Mouse (Mus musculus) CH12.LX (cell line): ENCODE measurements around the gene Aldh3a1. TPM values are rescaled to one million over a fixed set of nuclear protein-coding genes. Genes with fewer than 3 reads are reported as not detected.
A peak's percentile ranks its signal among the peaks of the same experiment; 100 is the strongest.

ENCODE experiments used
- DNase-seq: peaks from one replicate; pipeline ENCODE4 v3.0.0-alpha.2; 2013; ENCODE audit errors: extremely low read depth
- H3K27ac ChIP-seq: 2 replicates; pipeline ENCODE4 v1.5.1; 2012; ENCODE audit warnings: low read depth, mild to moderate bottlenecking, control low read depth, moderate library complexity; ENCODE audit not compliant: insufficient read depth
- H3K27me3 ChIP-seq: replicated peaks from 2 replicates; pipeline ENCODE3; 2012; ENCODE audit warnings: inconsistent platforms
- H3K36me3 ChIP-seq, 2 experiments: replicated peaks in 1 of 2; 2 replicates each; pipeline versions ENCODE3 to v1.6.1; 2012; ENCODE audit warnings: inconsistent platforms in 1 of 2, low read length in 1 of 2, mild to moderate bottlenecking in 1 of 2, mixed read lengths in 1 of 2, moderate library complexity in 1 of 2; ENCODE audit not compliant: control insufficient read depth in 1 of 2, insufficient read depth in 1 of 2
- H3K4me1 ChIP-seq, 2 experiments: 2 replicates each; pipeline ENCODE4 v1.6.1; 2012; ENCODE audit warnings: inconsistent platforms in 1 of 2, moderate library complexity in 1 of 2; ENCODE audit not compliant: insufficient read depth in 2 of 2, control insufficient read depth in 1 of 2
- H3K4me2 ChIP-seq: 2 replicates; pipeline ENCODE4 v1.6.1; 2012; ENCODE audit warnings: low read depth, mild to moderate bottlenecking, control low read depth; ENCODE audit not compliant: poor library complexity, insufficient read depth, severe bottlenecking
- H3K4me3 ChIP-seq, 3 experiments: fragments of 150-350 bp in 1 of 3; sonication (generic) in 1 of 3; replicated peaks in 1 of 3; 2 replicates each; pipeline versions ENCODE3 to v1.5.1; 2011 to 2012; ENCODE audit warnings: low read depth in 2 of 3, low read length in 2 of 3, mild to moderate bottlenecking in 2 of 3, moderate library complexity in 2 of 3, control low read depth in 1 of 3, improper control_type of control experiment in 1 of 3, inconsistent platforms in 1 of 3, mixed read lengths in 1 of 3; ENCODE audit not compliant: poor library complexity in 1 of 3
- H3K79me2 ChIP-seq: replicated peaks from 2 replicates; pipeline ENCODE4 v1.6.1; 2012; ENCODE audit warnings: mild to moderate bottlenecking, moderate library complexity; ENCODE audit not compliant: control insufficient read depth, poor library complexity, insufficient read depth, severe bottlenecking; ENCODE audit errors: extremely low read depth
- H3K9ac ChIP-seq: 2 replicates; pipeline ENCODE4 v1.6.1; 2012; ENCODE audit warnings: low read depth, mild to moderate bottlenecking, control low read depth, moderate library complexity; ENCODE audit not compliant: insufficient read depth
- H3K9me3 ChIP-seq: replicated peaks from 2 replicates; pipeline ENCODE3; 2012; ENCODE audit warnings: low read length, inconsistent platforms, mixed read lengths
- BHLHE40 ChIP-seq: IDR thresholded peaks from 2 replicates; pipeline ENCODE4 v1.6.1; 2011; ENCODE audit warnings: mild to moderate bottlenecking, low read depth, low read length, improper control_type of control experiment
- CHD1 ChIP-seq: IDR thresholded peaks from 2 replicates; pipeline ENCODE4 v1.6.1; 2012; ENCODE audit warnings: low read depth, low read length, improper control_type of control experiment, inconsistent platforms
- CHD2 ChIP-seq: IDR thresholded peaks from 2 replicates; pipeline ENCODE4 v1.6.1; 2011; ENCODE audit warnings: low read length, improper control_type of control experiment
- CTCF ChIP-seq, 2 experiments: IDR thresholded peaks in 1 of 2; conservative IDR thresholded peaks in 1 of 2; 2 replicates each; pipeline ENCODE4 v1.5.1; 2011 to 2012; ENCODE audit warnings: low read depth in 2 of 2, low read length in 2 of 2, improper control_type of control experiment in 1 of 2, inconsistent platforms in 1 of 2, mild to moderate bottlenecking in 1 of 2, moderate library complexity in 1 of 2
- E2F4 ChIP-seq: IDR thresholded peaks from 2 replicates; pipeline ENCODE4 v1.6.1; 2011; ENCODE audit warnings: low read depth, low read length, improper control_type of control experiment; ENCODE audit not compliant: insufficient replicate concordance
- ELF1 ChIP-seq: IDR thresholded peaks from 2 replicates; pipeline ENCODE4 v1.6.1; 2014; ENCODE audit warnings: low read depth, mild to moderate bottlenecking, inconsistent platforms, low read length, improper control_type of control experiment
- EP300 ChIP-seq: IDR thresholded peaks from 2 replicates; pipeline ENCODE4 v1.6.1; 2011; ENCODE audit warnings: low read length, improper control_type of control experiment
- ETS1 ChIP-seq: conservative IDR thresholded peaks from 2 replicates; pipeline ENCODE4 v1.6.1; 2012; ENCODE audit warnings: low read depth, mild to moderate bottlenecking, inconsistent platforms, low read length, improper control_type of control experiment, moderate library complexity
- GABPA ChIP-seq: IDR thresholded peaks from 2 replicates; pipeline ENCODE4 v1.6.1; 2012; ENCODE audit warnings: low read depth, low read length, improper control_type of control experiment, inconsistent platforms; ENCODE audit not compliant: insufficient replicate concordance
- HCFC1 ChIP-seq: IDR thresholded peaks from 2 replicates; pipeline ENCODE4 v1.6.1; 2012; ENCODE audit warnings: low read depth, mild to moderate bottlenecking, inconsistent platforms, low read length, improper control_type of control experiment
- IRF4 ChIP-seq: IDR thresholded peaks from 2 replicates; pipeline ENCODE4 v1.6.1; 2014; ENCODE audit warnings: low read depth, mild to moderate bottlenecking, inconsistent platforms, low read length, improper control_type of control experiment
- JUN ChIP-seq: IDR thresholded peaks from 2 replicates; pipeline ENCODE4 v1.6.1; 2011; ENCODE audit warnings: low read depth, mild to moderate bottlenecking, low read length, improper control_type of control experiment, moderate library complexity; ENCODE audit not compliant: insufficient read depth
- JUND ChIP-seq: conservative IDR thresholded peaks from 2 replicates; pipeline ENCODE4 v1.6.1; 2011; ENCODE audit warnings: low read depth, low read length, improper control_type of control experiment
- KAT2A ChIP-seq: IDR thresholded peaks from 2 replicates; pipeline ENCODE4 v1.6.1; 2012; ENCODE audit warnings: low read length, improper control_type of control experiment, inconsistent platforms; ENCODE audit not compliant: insufficient replicate concordance
- MAFK ChIP-seq: IDR thresholded peaks from 2 replicates; pipeline ENCODE4 v1.6.1; 2011; ENCODE audit warnings: low read length, improper control_type of control experiment; ENCODE audit not compliant: insufficient replicate concordance
- MAX ChIP-seq: IDR thresholded peaks from 2 replicates; pipeline ENCODE4 v1.6.1; 2011; ENCODE audit warnings: low read length, improper control_type of control experiment
- MAZ ChIP-seq: IDR thresholded peaks from 2 replicates; pipeline ENCODE4 v1.6.1; 2012; ENCODE audit warnings: low read depth, mild to moderate bottlenecking, inconsistent platforms, low read length, improper control_type of control experiment, moderate library complexity
- MEF2A ChIP-seq: IDR thresholded peaks from 2 replicates; pipeline ENCODE4 v1.6.1; 2014; ENCODE audit warnings: low read depth, mild to moderate bottlenecking, inconsistent platforms, low read length, improper control_type of control experiment, borderline replicate concordance
- MXI1 ChIP-seq: IDR thresholded peaks from 2 replicates; pipeline ENCODE4 v1.6.1; 2011; ENCODE audit warnings: mild to moderate bottlenecking, low read depth, low read length, improper control_type of control experiment
- MYC ChIP-seq: IDR thresholded peaks from 2 replicates; pipeline ENCODE4 v1.6.1; 2011; ENCODE audit warnings: low read depth, mild to moderate bottlenecking, improper control_type of control experiment, low read length
- NELFE ChIP-seq: IDR thresholded peaks from 2 replicates; pipeline ENCODE4 v1.6.1; 2011; ENCODE audit warnings: low read depth, low read length, improper control_type of control experiment
- NRF1 ChIP-seq: IDR thresholded peaks from 2 replicates; pipeline ENCODE4 v1.6.1; 2014; ENCODE audit warnings: low read depth, mild to moderate bottlenecking, inconsistent platforms, low read length, improper control_type of control experiment, moderate library complexity
- PAX5 ChIP-seq: IDR thresholded peaks from 2 replicates; pipeline ENCODE4 v1.6.1; 2012; ENCODE audit warnings: low read length, inconsistent platforms, mixed read lengths
- POLR2A ChIP-seq: IDR thresholded peaks from 2 replicates; pipeline ENCODE4 v1.6.1; 2011; ENCODE audit warnings: low read depth, mild to moderate bottlenecking, improper control_type of control experiment, low read length
- POLR2AphosphoS2 ChIP-seq: IDR thresholded peaks from 2 replicates; pipeline ENCODE4 v1.6.1; 2011; ENCODE audit warnings: low read depth, low read length, improper control_type of control experiment
- RAD21 ChIP-seq: IDR thresholded peaks from 2 replicates; pipeline ENCODE4 v1.6.1; 2011; ENCODE audit warnings: low read depth, mild to moderate bottlenecking, low read length, improper control_type of control experiment, moderate library complexity
- RCOR1 ChIP-seq: conservative IDR thresholded peaks from 2 replicates; pipeline ENCODE4 v1.6.1; 2012; ENCODE audit warnings: low read depth, mild to moderate bottlenecking, inconsistent platforms, low read length, improper control_type of control experiment
- SIN3A ChIP-seq: IDR thresholded peaks from 2 replicates; pipeline ENCODE4 v1.6.1; 2012; ENCODE audit warnings: low read length, improper control_type of control experiment, inconsistent platforms
- SMC3 ChIP-seq: IDR thresholded peaks from 2 replicates; pipeline ENCODE4 v1.6.1; 2011; ENCODE audit warnings: low read depth, low read length, improper control_type of control experiment
- TBP ChIP-seq: conservative IDR thresholded peaks from 2 replicates; pipeline ENCODE4 v1.6.1; 2011; ENCODE audit warnings: low read depth, low read length, improper control_type of control experiment
- TCF12 ChIP-seq: IDR thresholded peaks from 2 replicates; pipeline ENCODE4 v1.6.1; 2014; ENCODE audit warnings: low read depth, mild to moderate bottlenecking, inconsistent platforms, low read length, improper control_type of control experiment
- UBTF ChIP-seq: IDR thresholded peaks from 2 replicates; pipeline ENCODE4 v1.6.1; 2012; ENCODE audit warnings: low read depth, mild to moderate bottlenecking, inconsistent platforms, low read length, improper control_type of control experiment, moderate library complexity
- USF1 ChIP-seq: IDR thresholded peaks from 2 replicates; pipeline ENCODE4 v1.6.1; 2014; ENCODE audit warnings: low read depth, mild to moderate bottlenecking, inconsistent platforms, low read length, improper control_type of control experiment
- USF2 ChIP-seq: conservative IDR thresholded peaks from 2 replicates; pipeline ENCODE4 v1.6.1; 2011; ENCODE audit warnings: low read depth, low read length, improper control_type of control experiment
- ZC3H11A ChIP-seq: IDR thresholded peaks from 2 replicates; pipeline ENCODE4 v1.6.1; 2012; ENCODE audit warnings: low read depth, mild to moderate bottlenecking, inconsistent platforms, low read length, improper control_type of control experiment
- ZKSCAN1 ChIP-seq: IDR thresholded peaks from 2 replicates; pipeline ENCODE4 v1.6.1; 2012; ENCODE audit warnings: low read depth, inconsistent platforms, low read length, improper control_type of control experiment, borderline replicate concordance
- ZMIZ1 ChIP-seq: IDR thresholded peaks from 2 replicates; pipeline ENCODE4 v1.6.1; 2012; ENCODE audit warnings: low read depth, mild to moderate bottlenecking, inconsistent platforms, low read length, improper control_type of control experiment
- ZNF384 ChIP-seq: IDR thresholded peaks from 2 replicates; pipeline ENCODE4 v1.6.1; 2012; ENCODE audit warnings: low read depth, low read length, improper control_type of control experiment, inconsistent platforms
- dilution Hi-C: fragments of 300-500 bp; cut with MboI; formaldehyde crosslinking; loops from 2 replicates; pipeline ENCODE4 v1.14.3; 2020; ENCODE audit warnings: low sequenced_read_pairs; ENCODE audit not compliant: extremely low pct_unique_long_range_greater_than_20kb, extremely low pct_ligation_motif_present
- in situ Hi-C: fragments of 300-500 bp; cut with MboI; formaldehyde crosslinking; loops from 3 replicates; pipeline ENCODE4 v1.14.3; 2019; ENCODE audit warnings: low sequenced_read_pairs, low pct_ligation_motif_present, low pct_unique_long_range_greater_than_20kb, mixed read lengths
- polyA plus RNA-seq: library from polyadenylated mRNA; unstranded; fragments of >175 nt; gene quantifications from 2 replicates; pipeline ENCODE4 v1.2.1, GENCODE M21; 2012; ENCODE audit warnings: low read depth; ENCODE audit not compliant: insufficient read length
- total RNA-seq, 2 experiments: library from RNA; depleted of rRNA; stranded (reverse); fragments of 300-350 nt in 1 of 2; fragments of >200 nt in 1 of 2; gene quantifications; 2 replicates each; pipeline ENCODE4 v1.2.3; 2012 to 2014

Gene Aldh3a1
- total and polyA plus RNA-seq, 3 experiments: 0.12 to 0.25 (median 0.13) TPM

GRCm38 (mm10) chr11:61174291-61174820, 33.0 kb upstream of the Aldh3a1 start:
- in situ Hi-C loops: no loop called here
- peaks cover 0 to 25% of the 10 kb centered on the region in 2 experiments for H3K36me3 ChIP-seq
- H3K9me3 ChIP-seq: no peaks in the 10 kb centered on the region
- H3K4me3 ChIP-seq: peak overlapping the region; percentile 92 to 97 (median 96)
- peak overlapping the region; percentile 75 for H3K9ac ChIP-seq
- DNase-seq: peak; percentile 64
- no peaks in the 10 kb centered on the region for H3K27me3 ChIP-seq
- TF ChIP-seq ELF1 (no peak), RAD21 (no peak), SIN3A (peak; percentile 85; the same call in 1 of the 2 replicates), MAX (no peak), JUND (no peak), MYC (0 out of 2 replicates have a peak, but pooled peaks have one; percentile 24), ZKSCAN1 (no peak), TBP (no peak), IRF4 (no peak), HCFC1 (no peak), MEF2A (no peak), EP300 (no peak), SMC3 (peak; percentile 12; the same call in 1 of the 2 replicates), BHLHE40 (no peak), GABPA (no peak), MXI1 (no peak), RCOR1 (no peak; the same call in 1 of the 2 replicates), CTCF (conservative IDR thresholded peaks at IDR 0.05 in 1 of 2, IDR thresholded peaks at IDR 0.05 in 1 of 2; ENCODE audit: low read depth in 2 of 2, low read length in 2 of 2) (peak; percentile 45 to 56; a peak in 3 of 4 replicates), KAT2A (no peak), UBTF (0 out of 2 replicates have a peak, but pooled peaks have one; percentile 18), ZC3H11A (no peak), JUN (no peak), ZNF384 (no peak), POLR2AphosphoS2 (no peak; the same call in 1 of the 2 replicates), PAX5 (no peak), CHD1 (no peak; the same call in 1 of the 2 replicates), USF2 (no peak), ETS1 (no peak), USF1 (no peak), ZMIZ1 (no peak), E2F4 (no peak), CHD2 (no peak; the same call in none of the 2 replicates), MAZ (0 out of 2 replicates have a peak, but pooled peaks have one; percentile 72), TCF12 (0 out of 2 replicates have a peak, but pooled peaks have one; percentile 6), NELFE (no peak), NRF1 (no peak), MAFK (no peak), POLR2A (no peak)
- H3K4me2 ChIP-seq: peak overlapping the region; percentile 91
- H3K79me2 ChIP-seq: peaks cover 41% of the 10 kb centered on the region
- dilution Hi-C loops: no loop called here
- peaks cover 9 to 46% of the 10 kb centered on the region in 2 experiments for H3K4me1 ChIP-seq
- H3K27ac ChIP-seq: peak overlapping the region; percentile 63
